Mouse (Mus musculus) liver, embryonic 16.5 days (tissue): Measurements from ENCODE around the gene Nisch. TPM values are rescaled to one million over a fixed set of nuclear protein-coding genes. Genes with fewer than 3 reads are reported as not detected.
A peak's percentile ranks its signal among the peaks of the same experiment; 100 is the strongest.

Experiments used
- ATAC-seq: fragments of 200-750 bp; cut with Nextera tagmentation; 2 replicates; pipeline ENCODE4 v1.8.0; 2017; ENCODE audit warnings: low read depth, mild to moderate bottlenecking, moderate number of reproducible peaks, moderate library complexity
- H3K27ac ChIP-seq: fragments of 300-500 bp; sonication (generic); 2 replicates; pipeline ENCODE4 v1.5.1; 2014; ENCODE audit warnings: mild to moderate bottlenecking, low read length
- H3K27me3 ChIP-seq: fragments of 300-500 bp; sonication (generic); 2 replicates; pipeline ENCODE4 v1.6.1; 2014; ENCODE audit warnings: low read depth, low read length, mixed read lengths; ENCODE audit not compliant: control insufficient read depth, insufficient read depth
- H3K36me3 ChIP-seq: fragments of 300-500 bp; sonication (generic); 2 replicates; pipeline ENCODE4 v1.6.1; 2014; ENCODE audit warnings: mild to moderate bottlenecking; ENCODE audit not compliant: control insufficient read depth, insufficient read depth
- H3K4me1 ChIP-seq: fragments of 300-500 bp; sonication (generic); 2 replicates; pipeline ENCODE4 v1.6.1; 2014; ENCODE audit warnings: low read depth, low read length, mixed read lengths; ENCODE audit not compliant: control insufficient read depth
- H3K4me2 ChIP-seq: fragments of 300-500 bp; sonication (generic); 2 replicates; pipeline ENCODE4 v1.6.1; 2014; ENCODE audit warnings: low read depth, low read length, mixed read lengths
- H3K4me3 ChIP-seq: fragments of 300-500 bp; sonication (generic); 2 replicates; pipeline ENCODE4 v1.5.1; 2014; ENCODE audit warnings: low read depth, mild to moderate bottlenecking, low read length
- H3K9ac ChIP-seq: fragments of 300-500 bp; sonication (generic); 2 replicates; pipeline ENCODE4 v1.6.1; 2014; ENCODE audit warnings: low read depth, low read length
- H3K9me3 ChIP-seq: fragments of 300-500 bp; sonication (generic); replicated peaks from 2 replicates; pipeline ENCODE4 v1.6.1; 2016; ENCODE audit warnings: low read length; ENCODE audit not compliant: control insufficient read depth
- WGBS: fragments of 180-500 bp; shearing (Covaris S2); extraction: QIAGEN DNeasy Blood & Tissue Kit; methylation state at CpG from one replicate; pipeline ENCODE4 v1.1.7; 2014; ENCODE audit not compliant: insufficient replicate concordance; 5-methylcytosine and 5-hydroxymethylcytosine counted together
- polyA plus RNA-seq: library from polyadenylated mRNA; unstranded; fragments of >200 nt; fragmentation: Nextera tagmentation; extraction: Ambion mirVana; gene quantifications from 2 replicates; pipeline ENCODE4 v1.2.1, GENCODE M21; 2015

Nisch gene
- polyA plus RNA-seq = 94.9 and 112 TPM in 2 replicates

DNA sequence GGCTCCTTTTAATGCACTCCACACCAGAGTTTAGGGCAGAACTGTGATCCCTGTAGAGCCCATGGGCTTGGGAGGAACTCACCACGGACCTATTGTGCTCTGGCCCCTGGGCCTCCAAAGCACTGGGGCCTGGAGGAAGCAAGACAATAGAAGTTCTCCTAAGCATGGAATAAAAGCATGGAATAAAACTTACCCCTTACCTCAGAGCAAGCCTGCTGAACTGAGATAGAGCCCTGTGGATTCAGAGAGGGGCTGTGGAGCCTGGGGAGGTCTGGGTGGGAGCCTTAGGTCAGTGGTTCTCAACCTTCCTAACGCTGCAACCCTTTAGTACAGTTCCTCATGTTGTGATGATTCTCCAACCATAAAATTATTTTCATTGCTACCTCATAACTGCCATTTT, at the start of gene Nisch:
TSS of gene Nisch (minus strand) at position 101 of the 400 bp plus-strand sequence.
- Histone ChIP-seq H3K4me2 (0 out of 2 replicates have a peak within 1 kb of the TSS, but pooled peaks have one; percentile 4), H3K27me3 (no peaks in the 10 kb centered on the region; the same call in 1 of the 2 replicates), H3K27ac (no peak within 1 kb of the TSS), H3K4me1 (peaks cover 17% of the 10 kb centered on the region), H3K36me3 (no peaks in the 10 kb centered on the region), H3K9ac (peak within 1 kb of the TSS; percentile 35; the same call in 1 of the 2 replicates), H3K9me3 (no peaks in the 10 kb centered on the region), H3K4me3 (no peak within 1 kb of the TSS)
- no peak for ATAC-seq
- 51% methylated on average over 2 of the region's 2 CpGs for WGBS

DNA sequence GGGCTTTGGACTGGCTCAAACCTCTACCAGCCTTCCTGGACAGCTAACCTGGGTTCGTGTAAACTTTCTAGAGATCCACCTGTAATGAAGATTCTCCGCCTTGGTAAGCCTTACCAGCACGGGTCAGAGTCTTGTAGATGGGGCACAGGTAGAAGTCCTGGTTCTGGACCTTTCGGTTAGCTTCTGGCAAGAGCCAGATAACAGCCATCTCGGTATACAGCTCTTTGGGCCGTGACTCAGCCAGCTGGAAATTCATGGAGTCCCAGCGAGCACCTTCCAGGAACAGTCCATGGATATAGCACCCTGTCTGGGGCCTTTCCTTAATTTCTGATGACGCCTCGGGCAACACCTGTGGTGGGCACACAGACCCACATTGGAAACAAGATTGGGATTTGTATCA, 44.2 kb upstream of the Nisch start:
- Histone ChIP-seq H3K4me2 (peak overlapping the region; percentile 62), H3K27me3 (no peaks in the 10 kb centered on the region), H3K4me3 (peak overlapping the region; percentile 32), H3K4me1 (peaks cover 33% of the 10 kb centered on the region), H3K27ac (peak overlapping the region; percentile 96), H3K36me3 (peaks cover 38% of the 10 kb centered on the region), H3K9ac (peak overlapping the region; percentile 52), H3K9me3 (no peaks in the 10 kb centered on the region)
- peak; percentile 71 for ATAC-seq
- WGBS = 50% methylated on average over 9 of the region's 9 CpGs

DNA sequence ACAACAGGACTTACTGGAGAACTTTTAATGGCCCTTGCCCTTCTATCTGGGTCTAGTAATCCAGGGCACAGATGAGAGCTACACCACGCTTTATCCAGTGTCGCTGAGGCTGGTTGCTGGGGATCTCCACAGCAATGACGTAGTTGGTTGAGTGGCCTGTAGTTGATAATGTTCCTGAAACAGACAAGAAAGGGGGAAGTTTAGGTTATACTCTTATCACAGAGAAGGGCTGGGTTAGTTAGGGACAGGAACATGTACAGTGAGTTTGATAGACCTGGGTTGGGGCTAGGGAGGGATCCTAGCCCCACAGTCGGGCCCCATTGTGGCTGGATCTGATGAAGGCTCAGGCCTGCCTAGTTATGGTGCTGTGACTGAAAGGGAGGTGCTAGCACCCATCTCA, 43.6 kb upstream of the Nisch start:
- Histone ChIP-seq H3K4me3 (peak overlapping the region; percentile 32), H3K27ac (peak overlapping the region; percentile 96), H3K4me2 (peak overlapping the region; percentile 62), H3K9ac (peak overlapping the region; percentile 52), H3K27me3 (no peaks in the 10 kb centered on the region), H3K4me1 (peaks cover 33% of the 10 kb centered on the region), H3K9me3 (no peaks in the 10 kb centered on the region), H3K36me3 (peaks cover 43% of the 10 kb centered on the region)
- WGBS = 17% methylated on average over 4 of the region's 4 CpGs
- peak; percentile 93 for ATAC-seq

GRCm38 (mm10) chr14:31258476-31259050, 41.8 kb upstream of the Nisch start:
- H3K4me1 ChIP-seq = peaks cover 33% of the 10 kb centered on the region
- no peak for ATAC-seq
- H3K4me3 ChIP-seq = no peak overlapping the region
- H3K27ac ChIP-seq = peak overlapping the region; percentile 96
- H3K4me2 ChIP-seq = no peak overlapping the region
- H3K27me3 ChIP-seq = no peaks in the 10 kb centered on the region
- no peak overlapping the region for H3K9ac ChIP-seq
- 87% methylated on average over 14 of the region's 14 CpGs for WGBS
- H3K36me3 ChIP-seq = peaks cover 61% of the 10 kb centered on the region
- H3K9me3 ChIP-seq = no peaks in the 10 kb centered on the region

GRCm38 (mm10) chr14:31252091-31252490, 35.3 kb upstream of the Nisch start:
- Histone ChIP-seq H3K27me3 (no peaks in the 10 kb centered on the region), H3K4me1 (peaks cover 14% of the 10 kb centered on the region), H3K9ac (peak overlapping the region; percentile 98), H3K4me3 (peak overlapping the region; percentile 100), H3K9me3 (no peaks in the 10 kb centered on the region), H3K27ac (no peak overlapping the region; the same call in 1 of the 2 replicates), H3K4me2 (peak overlapping the region; percentile 86), H3K36me3 (peaks cover 38% of the 10 kb centered on the region)
- ATAC-seq = no peak
- 77% methylated on average over 5 of the region's 5 CpGs for WGBS

GRCm38 (mm10) chr14:31251626-31252025, 34.9 kb upstream of the Nisch start:
- H3K36me3 ChIP-seq = peaks cover 34% of the 10 kb centered on the region
- H3K9me3 ChIP-seq = no peaks in the 10 kb centered on the region
- H3K4me2 ChIP-seq = peak overlapping the region; percentile 86
- H3K4me3 ChIP-seq = peak overlapping the region; percentile 100
- H3K9ac ChIP-seq = peak overlapping the region; percentile 98
- peak overlapping the region; percentile 82 for H3K27ac ChIP-seq
- peaks cover 14% of the 10 kb centered on the region for H3K4me1 ChIP-seq
- no peaks in the 10 kb centered on the region for H3K27me3 ChIP-seq
- peak; percentile 9 for ATAC-seq
- WGBS = 2% methylated on average over 18 of the region's 18 CpGs

DNA sequence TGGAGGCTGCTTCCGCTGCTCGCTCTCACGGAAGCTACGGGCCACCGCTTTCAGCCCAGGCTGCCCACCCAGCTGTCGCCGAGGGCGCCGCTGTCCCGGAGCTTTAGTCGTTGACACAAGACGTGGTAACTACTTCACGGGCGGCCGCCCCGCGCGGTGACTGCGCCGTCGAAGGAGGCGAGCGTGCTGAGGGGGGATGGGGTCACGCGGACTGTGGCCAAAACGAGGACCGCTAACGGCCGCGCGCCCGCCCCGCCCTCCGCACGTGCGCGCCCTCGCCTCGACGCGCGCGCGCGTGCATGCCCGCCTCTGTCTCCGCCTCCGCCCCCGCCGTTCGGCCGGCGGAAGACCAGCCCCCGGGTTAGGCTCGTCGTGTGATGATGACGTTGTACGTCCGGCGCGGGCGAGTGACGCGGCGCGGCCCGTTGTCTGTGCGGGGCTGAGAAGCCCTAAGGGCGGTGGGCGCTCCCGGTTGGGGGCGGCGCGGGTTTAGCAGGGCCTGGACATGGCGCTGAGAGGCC, 34.4 kb upstream of the Nisch start, which contains the start of the genes Phf7 and Bap1:
TSS of gene Phf7 (minus strand) at position 234 of the 521 bp plus-strand sequence.
TSS of gene Bap1 (plus strand) at position 367 of the 521 bp plus-strand sequence.
- peak within 1 kb of the TSS; percentile 88 for H3K4me2 ChIP-seq
- peak within 1 kb of the TSS; percentile 98 for H3K9ac ChIP-seq
- ATAC-seq = peak; percentile 94
- peaks cover 29% of the 10 kb centered on the region for H3K36me3 ChIP-seq
- peak within 1 kb of the TSS; percentile 100 for H3K4me3 ChIP-seq
- WGBS = under 1% methylated on average over 75 of the region's 75 CpGs
- H3K27me3 ChIP-seq = no peaks in the 10 kb centered on the region
- peaks cover 14% of the 10 kb centered on the region for H3K4me1 ChIP-seq
- H3K9me3 ChIP-seq = no peaks in the 10 kb centered on the region
- peak within 1 kb of the TSS; percentile 91 for H3K27ac ChIP-seq

- ATAC-seq = peak; percentile 76
- WGBS = 14% methylated on average over 38 of the region's 38 CpGs
Measured at GRCm38 (mm10) chr14:31250222-31251083, 33.7 kb upstream of the Nisch start.

More at GRCm38 (mm10) chr14:31250222-31251083, 33.7 kb upstream of the Nisch start:
- Histone ChIP-seq H3K27me3 (no peaks in the 10 kb centered on the region), H3K27ac (peak overlapping the region; percentile 91), H3K9ac (peak overlapping the region; percentile 93), H3K4me1 (peaks cover 14% of the 10 kb centered on the region), H3K36me3 (peaks cover 22% of the 10 kb centered on the region), H3K9me3 (no peaks in the 10 kb centered on the region), H3K4me2 (peak overlapping the region; percentile 88), H3K4me3 (peak overlapping the region; percentile 100)
